Mouse (Mus musculus): ENCODE measurements around the gene Gdf9.

DNA sequence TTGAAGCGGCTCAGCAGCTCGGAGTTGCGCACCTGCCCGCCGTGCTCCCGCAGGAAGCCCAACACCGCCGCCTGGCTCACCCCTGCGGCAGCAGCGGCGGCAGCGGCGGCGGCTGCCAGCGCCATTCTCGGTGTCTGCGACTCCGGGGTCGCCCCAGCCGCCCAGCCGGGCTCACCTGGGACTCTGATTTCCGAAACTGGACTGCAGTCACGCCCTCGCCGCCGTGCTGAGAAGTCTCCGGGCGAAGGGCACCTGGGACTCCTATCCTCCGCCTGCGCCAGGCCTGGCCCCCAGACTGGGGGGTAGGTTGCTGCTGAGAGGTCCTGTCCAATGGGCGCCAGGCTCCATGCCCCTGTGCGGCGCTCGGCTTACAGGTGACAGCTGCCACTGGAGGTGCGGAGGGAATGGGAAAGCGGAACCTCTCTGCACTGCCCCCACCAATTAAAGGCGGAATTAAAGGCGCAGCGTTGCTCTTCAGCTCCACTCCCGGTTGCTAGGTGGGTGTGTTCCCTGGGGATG is 49.0 kb downstream of the Gdf9 start, which contains the start of the genes Gm9945 and Sowaha:
- TF ChIP-seq GATA1 (IDR thresholded peaks at IDR 0.05; ENCODE audit: low read length) (no peak), TAL1 (IDR thresholded peaks at IDR 0.05; ENCODE audit: low read length) (no peak)

Measured in erythroblast, embryonic 14.5 days (primary cell).